8 mouse cellular contexts compared by ENCODE assay signal in the genomic region with DNA sequence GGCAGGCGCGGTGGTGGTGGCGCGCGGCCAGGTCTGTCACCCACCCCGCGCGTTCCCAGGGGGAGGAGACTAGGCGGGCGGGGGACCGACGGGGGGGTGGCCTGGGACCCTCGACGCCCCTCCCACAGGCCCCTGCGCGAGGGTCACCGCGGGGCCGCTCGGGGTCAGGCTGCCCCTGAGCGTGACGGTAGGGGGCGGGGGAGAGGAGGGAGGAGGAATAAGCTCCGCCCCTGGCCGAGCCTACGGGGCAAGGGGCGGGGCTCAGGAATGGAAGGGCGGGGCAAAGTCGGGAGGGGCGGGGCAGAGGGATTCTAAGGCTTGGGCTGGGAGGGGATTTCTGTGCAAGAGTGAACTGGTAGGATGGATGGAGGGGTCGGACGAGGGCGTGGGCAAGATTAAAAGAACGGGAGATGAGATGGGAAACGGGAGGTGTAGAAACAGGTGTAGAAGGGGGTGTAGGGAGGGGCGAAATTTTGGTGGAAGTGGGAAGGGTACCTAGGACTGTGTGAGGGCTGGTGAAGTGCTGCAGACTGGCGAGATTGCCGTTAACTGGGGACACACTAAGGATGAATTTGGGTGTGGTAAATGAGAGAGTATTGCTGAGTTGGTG. TPM values are rescaled to one million over a fixed set of nuclear protein-coding genes. Genes with fewer than 3 reads are reported as not detected.
DNase-seq lines count a peak whose midpoint lies in the region; ATAC-seq and TF ChIP-seq lines count a peak whose summit lies in the region.

No protein-coding gene starts in this region.

- peak; percentile 61 for ATAC-seq in heart, embryonic 13.5 days (ENCODE audit: extremely low read depth, insufficient number of reproducible peaks, low FRiP score, low TSS enrichment)

- peak overlapping the region; percentile 63 for H3ac ChIP-seq in C2C12 (ENCODE audit: control insufficient read depth, insufficient read length, low read depth)

- DNase-seq in T-cell, adult 2 months (ENCODE audit: low spot score): peak; percentile 85
- peak; percentile 95 for DNase-seq in embryo, embryonic 11 days
- peak; percentile 91 to 95 for DNase-seq in kidney, postnatal 25 days
- DNase-seq in layer of hippocampus, postnatal 14 days (ENCODE audit: low spot score in 2 of 2): no peak

- no peaks in the 10 kb centered on the region for H3K9me3 ChIP-seq in heart, embryonic 13.5 days
- H3K9me3 ChIP-seq in megakaryocyte, embryonic 14.5 days: no peaks in the 10 kb centered on the region

- 0 out of 2 replicates have a peak, but pooled peaks have one; percentile 2 for TF ChIP-seq POLR2A in small intestine, adult 2 months (IDR thresholded peaks at IDR 0.05; ENCODE audit: low read depth, low read length)

- no peak for TF ChIP-seq CTCF in C2C12 (IDR thresholded peaks at IDR 0.05; ENCODE audit: control insufficient read depth, insufficient read depth, insufficient read length)
- no peak for TF ChIP-seq CTCF in small intestine, adult 2 months (IDR thresholded peaks at IDR 0.05; ENCODE audit: extremely low read depth, insufficient read length, insufficient replicate concordance, low read depth, low read length)

- peak overlapping the region; percentile 82 for H3K9ac ChIP-seq in heart, embryonic 13.5 days

- H3K27ac ChIP-seq in heart, embryonic 13.5 days (replicated peaks): peak overlapping the region; percentile 99
- peak overlapping the region; percentile 97 for H3K27ac ChIP-seq in small intestine, adult 2 months (ENCODE audit: insufficient read depth, low read depth, low read length)

- no peaks in the 10 kb centered on the region for H3K27me3 ChIP-seq in C2C12 (ENCODE audit: control insufficient read depth, insufficient read depth, insufficient read length)
- no peaks in the 10 kb centered on the region for H3K27me3 ChIP-seq in heart, embryonic 13.5 days (replicated peaks)
- H3K27me3 ChIP-seq in megakaryocyte, embryonic 14.5 days (replicated peaks): peaks cover 5% of the 10 kb centered on the region
- no peaks in the 10 kb centered on the region for H3K27me3 ChIP-seq in small intestine, adult 2 months (ENCODE audit: control insufficient read depth, insufficient read depth, low read length)

- H3K79me3 ChIP-seq in C2C12 (ENCODE audit: low read depth): no peaks in the 10 kb centered on the region

- H3K36me3 ChIP-seq in C2C12 (ENCODE audit: control insufficient read depth, insufficient read depth): peaks cover 3% of the 10 kb centered on the region
- peaks cover 6% of the 10 kb centered on the region for H3K36me3 ChIP-seq in heart, embryonic 13.5 days
- H3K36me3 ChIP-seq in megakaryocyte, embryonic 14.5 days (replicated peaks; ENCODE audit: low read length): peaks cover under 1% of the 10 kb centered on the region
- no peaks in the 10 kb centered on the region for H3K36me3 ChIP-seq in small intestine, adult 2 months (ENCODE audit: control insufficient read depth, insufficient read depth, low read length)

- peak overlapping the region; percentile 74 for H3K4me2 ChIP-seq in heart, embryonic 13.5 days

- under 1% methylated on average over 37 of the region's 38 CpGs for WGBS in heart, embryonic 13.5 days
- WGBS in small intestine, adult 2 months: under 1% methylated on average over 38 of the region's 38 CpGs

- H3K79me2 ChIP-seq in C2C12 (ENCODE audit: control insufficient read depth, insufficient read depth): peaks cover 23% of the 10 kb centered on the region

- peaks cover 59% of the 10 kb centered on the region for H3K4me1 ChIP-seq in heart, embryonic 13.5 days
- H3K4me1 ChIP-seq in megakaryocyte, embryonic 14.5 days: peaks cover 53% of the 10 kb centered on the region
- peaks cover 18% of the 10 kb centered on the region for H3K4me1 ChIP-seq in small intestine, adult 2 months (ENCODE audit: control insufficient read depth, insufficient read depth, insufficient read length, low read length)

- peak overlapping the region; percentile 50 for H3K4me3 ChIP-seq in C2C12 (ENCODE audit: insufficient read depth, poor library complexity, severe bottlenecking)
- H3K4me3 ChIP-seq in heart, embryonic 13.5 days: peak overlapping the region; percentile 90
- H3K4me3 ChIP-seq in megakaryocyte, embryonic 14.5 days (replicated peaks): peak overlapping the region; percentile 99
- H3K4me3 ChIP-seq in small intestine, adult 2 months (ENCODE audit: low read depth, low read length): peak overlapping the region; percentile 81

TF ChIP-seq in C2C12, 6 proteins besides CTCF, POLR2A, EP300 and RAD21:
- TF ChIP-seq CEBPB (IDR thresholded peaks at IDR 0.05; ENCODE audit: low read depth): no peak
- TF ChIP-seq MYOD1 (IDR thresholded peaks at IDR 0.05; ENCODE audit: control insufficient read depth, insufficient read length, low read depth): no peak
- TF ChIP-seq MAX (IDR thresholded peaks at IDR 0.05): no peak
- TF ChIP-seq MYOG (IDR thresholded peaks at IDR 0.05; ENCODE audit: control insufficient read depth, extremely low read depth, insufficient read length): no peak
- no peak for TF ChIP-seq FOSL1 (IDR thresholded peaks at IDR 0.05; ENCODE audit: insufficient read depth, low read length, poor library complexity, severe bottlenecking)
- TF ChIP-seq USF1 (IDR thresholded peaks at IDR 0.05; ENCODE audit: low read depth): no peak
TF ChIP-seq in C2C12: peak in this region for 0.

RNA-seq across cellular contexts. Expression of gene Kat6b, which starts 19.9 kb away (rescaled TPM):
- polyA plus RNA-seq in C2C12 (2012; fragmentation: generic; extraction: Trizol): 2.7 TPM
- 9.8 and 11.8 TPM in 2 replicates for polyA plus RNA-seq in heart, embryonic 13.5 days (2015; fragmentation: Nextera tagmentation; extraction: Ambion mirVana)
- 0.84 and 0.94 TPM in 2 replicates for polyA plus RNA-seq in megakaryocyte, embryonic 14.5 days (2012; ENCODE audit: insufficient read depth, low replicate concordance)
- polyA plus RNA-seq in small intestine, adult 2 months (2012; rRNA removed): 4.0 and 8.3 TPM in 2 replicates
- total RNA-seq in layer of hippocampus, postnatal 14 days (2021): 10 to 100 TPM; 58.0 to 62.2 TPM

Comparison
In these comparisons a context has a peak if more than half of its experiments do, and no peak if none do; other contexts are left out.
1. DNase-seq: peak in T-cell, adult 2 months (single experiment), embryo, embryonic 11 days (single experiment) and kidney, postnatal 25 days (2 of 2); none in layer of hippocampus, postnatal 14 days (0 of 2).
2. Peak in every context shown above with its lines, with median percentiles within 50 percentile points of each other: H3K4me3 ChIP-seq.